Mouse (Mus musculus) neural tube, embryonic 11.5 days (tissue): ENCODE measurements at regions not wholly inside any gene's neighbourhood (a gene's known extent, or its start where the extent isn't known, plus 50 kb on each side); places are given as distances from the start of the nearest gene placed in this dataset.

Source experiments
- ATAC-seq: fragments of 200-750 bp; cut with Nextera tagmentation; 2 replicates; pipeline ENCODE4 v1.8.0; 2017; ENCODE audit warnings: moderate number of reproducible peaks, mild to moderate bottlenecking, moderate TSS enrichment, moderate library complexity; ENCODE audit not compliant: insufficient read depth, low FRiP score, low TSS enrichment
- DNase-seq: peaks from one replicate; pipeline ENCODE4 v3.0.0-alpha.2; 2015; ENCODE audit warnings: low spot score
- H3K27ac ChIP-seq: fragments of 300-500 bp; sonication (generic); 2 replicates; pipeline ENCODE4 v1.5.1; 2014; ENCODE audit warnings: low read depth, mild to moderate bottlenecking, low read length
- H3K27me3 ChIP-seq: fragments of 300-500 bp; sonication (generic); 2 replicates; pipeline ENCODE4 v1.6.1; 2014; ENCODE audit warnings: mild to moderate bottlenecking, low read length, mixed read lengths; ENCODE audit not compliant: control insufficient read depth, insufficient read depth
- H3K36me3 ChIP-seq: fragments of 300-500 bp; sonication (generic); 2 replicates; pipeline ENCODE4 v1.6.1; 2014; ENCODE audit warnings: mild to moderate bottlenecking, low read length, moderate library complexity, mixed read lengths; ENCODE audit not compliant: control insufficient read depth, insufficient read depth
- H3K4me1 ChIP-seq: fragments of 300-500 bp; sonication (generic); 2 replicates; pipeline ENCODE4 v1.6.1; 2014; ENCODE audit warnings: low read length, mixed read lengths; ENCODE audit not compliant: control insufficient read depth, insufficient read depth
- H3K4me2 ChIP-seq: fragments of 300-500 bp; sonication (generic); 2 replicates; pipeline ENCODE4 v1.6.1; 2014; ENCODE audit warnings: low read depth, mild to moderate bottlenecking, moderate library complexity
- H3K4me3 ChIP-seq: fragments of 300-500 bp; sonication (generic); 2 replicates; pipeline ENCODE4 v1.5.1; 2014; ENCODE audit warnings: low read depth, low read length
- H3K9ac ChIP-seq: fragments of 300-500 bp; sonication (generic); 2 replicates; pipeline ENCODE4 v1.6.1; 2014; ENCODE audit warnings: mild to moderate bottlenecking, low read length
- H3K9me3 ChIP-seq: fragments of 300-500 bp; sonication (generic); 2 replicates; pipeline ENCODE4 v1.6.1; 2016; ENCODE audit warnings: low read length; ENCODE audit not compliant: control insufficient read depth
- WGBS: fragments of 180-500 bp; shearing (Covaris S2); extraction: QIAGEN DNeasy Blood & Tissue Kit; methylation state at CpG from one replicate; pipeline ENCODE4 v1.1.7; 2014; 5-methylcytosine and 5-hydroxymethylcytosine counted together

- Histone ChIP-seq H3K9me3 (no peaks in the 10 kb centered on the region), H3K4me3 (no peak overlapping the region), H3K4me2 (no peak overlapping the region), H3K4me1 (no peaks in the 10 kb centered on the region), H3K27me3 (no peaks in the 10 kb centered on the region), H3K36me3 (no peaks in the 10 kb centered on the region), H3K27ac (no peak overlapping the region), H3K9ac (no peak overlapping the region)
- 35% methylated on average over 3 of the region's 3 CpGs for WGBS
- ATAC-seq (no peak), DNase-seq (no peak)
These were observed 73.9 kb upstream of the Tnp1 start for GRCm38 (mm10) chr1:73089636-73090035.

GRCm38 (mm10) chr1:73088494-73088893 lies 72.8 kb upstream of the Tnp1 start:
- Histone ChIP-seq H3K27ac (no peak overlapping the region), H3K4me1 (no peaks in the 10 kb centered on the region), H3K27me3 (no peaks in the 10 kb centered on the region), H3K9ac (no peak overlapping the region), H3K36me3 (no peaks in the 10 kb centered on the region), H3K4me3 (no peak overlapping the region), H3K9me3 (no peaks in the 10 kb centered on the region), H3K4me2 (no peak overlapping the region)
- WGBS, result 51% methylated on average over 2 of the region's 2 CpGs
- ATAC-seq (no peak), DNase-seq (no peak)

GRCm38 (mm10) chr1:73084946-73085345 lies 69.2 kb upstream of the Tnp1 start:
- 12% methylated on average over 2 of the region's 2 CpGs for WGBS
- no peak overlapping the region for H3K4me3 ChIP-seq
- H3K27me3 ChIP-seq, result no peaks in the 10 kb centered on the region
- no peaks in the 10 kb centered on the region for H3K36me3 ChIP-seq
- H3K4me2 ChIP-seq, result no peak overlapping the region
- H3K4me1 ChIP-seq, result no peaks in the 10 kb centered on the region
- H3K27ac ChIP-seq, result no peak overlapping the region
- DNase-seq (no peak), ATAC-seq (no peak)
- no peaks in the 10 kb centered on the region for H3K9me3 ChIP-seq
- no peak overlapping the region for H3K9ac ChIP-seq

- Histone ChIP-seq H3K4me2 (no peak overlapping the region), H3K4me1 (no peaks in the 10 kb centered on the region), H3K4me3 (no peak overlapping the region), H3K9ac (no peak overlapping the region), H3K27me3 (no peaks in the 10 kb centered on the region), H3K27ac (no peak overlapping the region), H3K9me3 (no peaks in the 10 kb centered on the region), H3K36me3 (no peaks in the 10 kb centered on the region)
- 80% methylated on average over 3 of the region's 3 CpGs for WGBS
- ATAC-seq, result no peak
- DNase-seq, result no peak
These were observed 67.7 kb upstream of the Tnp1 start for GRCm38 (mm10) chr1:73083396-73083795.

GRCm38 (mm10) chr1:73079518-73079917 lies 63.8 kb upstream of the Tnp1 start:
- H3K4me3 ChIP-seq, result no peak overlapping the region

DNA sequence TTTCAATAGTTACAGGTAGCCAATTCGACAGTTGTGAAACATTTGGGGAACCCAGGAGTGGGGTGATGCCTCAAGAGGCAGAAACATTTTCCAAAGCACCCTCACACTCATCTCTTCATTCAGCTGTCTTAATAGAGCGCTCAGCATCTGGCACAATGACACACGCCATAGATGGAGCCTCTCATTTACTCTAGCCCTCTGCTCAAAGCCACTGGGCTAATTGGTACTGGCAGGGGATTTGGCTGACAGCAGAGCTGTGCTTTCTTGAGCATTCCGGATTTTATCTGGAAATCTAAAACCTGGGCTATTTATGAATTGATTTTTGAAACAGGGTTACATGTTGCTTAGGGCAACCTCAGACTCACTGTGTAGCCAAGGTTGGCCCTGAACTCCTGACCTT lies 61.4 kb upstream of the Tnp1 start:
- 91% methylated on average over 4 of the region's 4 CpGs for WGBS
- no peak overlapping the region for H3K27ac ChIP-seq
- ATAC-seq, result no peak
- H3K27me3 ChIP-seq, result no peaks in the 10 kb centered on the region
- no peaks in the 10 kb centered on the region for H3K9me3 ChIP-seq
- DNase-seq, result no peak
- no peaks in the 10 kb centered on the region; the same call in 1 of the 2 replicates for H3K4me1 ChIP-seq
- no peak overlapping the region for H3K4me3 ChIP-seq
- no peak overlapping the region for H3K9ac ChIP-seq
- H3K36me3 ChIP-seq, result no peaks in the 10 kb centered on the region
- H3K4me2 ChIP-seq, result no peak overlapping the region

More at GRCm38 (mm10) chr1:73079518-73079917, 63.8 kb upstream of the Tnp1 start:
- no peaks in the 10 kb centered on the region for H3K27me3 ChIP-seq
- no peak overlapping the region for H3K27ac ChIP-seq
- WGBS, result 88% methylated on average over 2 of the region's 2 CpGs
- H3K36me3 ChIP-seq, result no peaks in the 10 kb centered on the region
- H3K9me3 ChIP-seq, result no peaks in the 10 kb centered on the region
- H3K4me2 ChIP-seq, result no peak overlapping the region
- H3K4me1 ChIP-seq, result no peaks in the 10 kb centered on the region; the same call in 1 of the 2 replicates
- H3K9ac ChIP-seq, result no peak overlapping the region
- DNase-seq (no peak), ATAC-seq (no peak)

- WGBS, result 89% methylated on average over 6 of the region's 6 CpGs
- ATAC-seq (no peak), DNase-seq (no peak)
These were observed 60.1 kb upstream of the Tnp1 start for GRCm38 (mm10) chr1:73075699-73076373.

GRCm38 (mm10) chr1:73075159-73075558 lies 59.5 kb upstream of the Tnp1 start:
- Histone ChIP-seq H3K9ac (no peak overlapping the region), H3K27me3 (no peaks in the 10 kb centered on the region), H3K9me3 (no peaks in the 10 kb centered on the region), H3K4me3 (no peak overlapping the region), H3K36me3 (no peaks in the 10 kb centered on the region), H3K4me1 (no peaks in the 10 kb centered on the region; the same call in 1 of the 2 replicates), H3K27ac (no peak overlapping the region), H3K4me2 (no peak overlapping the region)
- DNase-seq (no peak), ATAC-seq (no peak)
- 76% methylated on average over 2 of the region's 2 CpGs for WGBS

More at GRCm38 (mm10) chr1:73075699-73076373, 60.1 kb upstream of the Tnp1 start:
- no peaks in the 10 kb centered on the region for H3K9me3 ChIP-seq
- no peaks in the 10 kb centered on the region; the same call in 1 of the 2 replicates for H3K4me1 ChIP-seq
- no peak overlapping the region for H3K9ac ChIP-seq
- H3K4me2 ChIP-seq, result no peak overlapping the region
- H3K27me3 ChIP-seq, result no peaks in the 10 kb centered on the region
- no peaks in the 10 kb centered on the region for H3K36me3 ChIP-seq
- no peak overlapping the region for H3K4me3 ChIP-seq
- H3K27ac ChIP-seq, result no peak overlapping the region

DNA sequence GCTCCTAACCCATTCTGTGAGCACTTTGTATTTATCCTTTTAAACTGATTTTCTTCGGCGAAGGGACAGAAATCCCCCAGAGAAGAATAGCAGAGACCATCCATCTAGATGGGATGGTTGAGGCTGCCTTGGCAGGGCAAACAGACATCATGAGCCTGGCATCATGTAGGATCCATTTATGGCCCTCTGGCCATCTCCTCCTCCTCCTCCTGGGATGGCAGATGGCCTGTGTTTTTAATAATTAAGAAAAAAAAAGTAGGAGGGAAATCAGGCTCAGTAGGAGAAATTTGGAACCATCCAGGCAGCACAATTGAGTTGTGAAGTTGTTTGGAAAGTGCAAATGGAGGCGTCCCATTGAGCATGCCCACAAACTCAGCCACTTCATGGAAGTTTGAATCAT lies 58.8 kb upstream of the Tnp1 start:
- no peak overlapping the region for H3K9ac ChIP-seq
- ATAC-seq, result no peak
- no peaks in the 10 kb centered on the region for H3K27me3 ChIP-seq
- H3K27ac ChIP-seq, result no peak overlapping the region
- DNase-seq, result no peak
- no peaks in the 10 kb centered on the region for H3K36me3 ChIP-seq
- H3K4me2 ChIP-seq, result no peak overlapping the region
- 86% methylated on average over 3 of the region's 3 CpGs for WGBS
- no peaks in the 10 kb centered on the region; the same call in 1 of the 2 replicates for H3K4me1 ChIP-seq
- no peak overlapping the region for H3K4me3 ChIP-seq
- no peaks in the 10 kb centered on the region for H3K9me3 ChIP-seq
